21 mouse cellular contexts compared by ENCODE assay signal in the genomic region with DNA sequence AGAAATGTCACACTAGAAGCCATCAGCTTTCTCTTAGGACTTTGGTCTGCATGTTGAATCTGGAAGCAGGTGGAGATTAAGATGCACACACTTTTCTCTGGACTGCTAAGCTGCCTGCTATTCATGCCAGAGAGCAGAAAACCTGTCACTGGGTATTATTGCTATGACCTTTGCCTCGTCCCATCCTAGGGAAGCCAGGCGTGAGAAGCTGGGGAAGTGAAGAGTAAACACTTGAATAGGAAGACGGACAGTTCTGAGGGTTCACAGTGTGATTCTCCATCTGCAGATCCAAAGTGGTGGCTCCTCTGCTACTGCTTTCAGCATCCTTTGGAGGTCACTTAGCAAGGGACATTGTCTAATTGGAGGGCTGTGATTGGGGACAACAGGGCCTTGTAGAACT.
DNase-seq lines count a peak whose midpoint lies in the region; ATAC-seq and TF ChIP-seq lines count a peak whose summit lies in the region.
"Had no signal": no experiment of that assay in that cellular context is flagged by ENCODE, and none has a peak within 500 bp of the region (broad histone marks: within the 10 kb centered on the region; RNA-seq: fewer than 3 reads in every experiment).

No protein-coding gene starts in this region.

- H3K4me2 ChIP-seq in intestine, embryonic 16.5 days (ENCODE audit: low read depth, low read length) = no peak overlapping the region
- no peak overlapping the region for H3K4me2 ChIP-seq in intestine, embryonic 15.5 days (replicated peaks)

- no peak for TF ChIP-seq CTCF in embryonic fibroblast, embryonic 13.5 days (IDR thresholded peaks at IDR 0.05; ENCODE audit: borderline replicate concordance, insufficient read depth, low read length)

- no peaks in the 10 kb centered on the region for H3K27me3 ChIP-seq in intestine, embryonic 16.5 days (replicated peaks; ENCODE audit: control insufficient read depth, insufficient read depth, low read length)
- no peaks in the 10 kb centered on the region for H3K27me3 ChIP-seq in intestine, embryonic 15.5 days (replicated peaks)
- H3K27me3 ChIP-seq: CH12.LX had no signal

- H3K9ac ChIP-seq in intestine, embryonic 16.5 days (ENCODE audit: low read depth, low read length) = no peak overlapping the region
- H3K9ac ChIP-seq in intestine, embryonic 15.5 days = no peak overlapping the region

- no peaks in the 10 kb centered on the region for H3K36me3 ChIP-seq in intestine, embryonic 16.5 days (ENCODE audit: control insufficient read depth, insufficient read depth, low read length)
- no peaks in the 10 kb centered on the region for H3K36me3 ChIP-seq in intestine, embryonic 15.5 days
- H3K36me3 ChIP-seq: G1E had no signal

- peak; percentile 76 for DNase-seq in heart, adult 11 months
- DNase-seq in heart, postnatal 14 days = no peak
- no peak for DNase-seq in adrenal gland, postnatal 14 days
- DNase-seq: adrenal gland, adult 2 months; adrenal gland, adult 8-10 months; adrenal gland, postnatal 10 days; adrenal gland, postnatal 25 days; adrenal gland, postnatal 36 days; B cell, adult 2 months; cerebellum, adult 11 months; cerebellum, adult 11-12 months; cerebellum, adult 18-20 months; cerebellum, adult 2 months had no signal

- ATAC-seq in intestine, embryonic 16.5 days = peak; percentile 50
- ATAC-seq in intestine, embryonic 15.5 days = no peak
- ATAC-seq: activated CD4-positive, CD25-positive, alpha-beta regulatory T cell, adult 4 months; CD4-positive, CD25-positive, alpha-beta regulatory T cell, adult 4 months; Patski had no signal

- intact Hi-C loops in heart, postnatal 14 days (cut with DNase I) = no loop called here

- H3K9me3 ChIP-seq in intestine, embryonic 16.5 days (ENCODE audit: control insufficient read depth, low read length) = no peaks in the 10 kb centered on the region
- no peaks in the 10 kb centered on the region for H3K9me3 ChIP-seq in intestine, embryonic 15.5 days
- H3K9me3 ChIP-seq: G1E had no signal

- H3K27ac ChIP-seq in intestine, embryonic 16.5 days (ENCODE audit: low read length) = no peak overlapping the region
- H3K27ac ChIP-seq in intestine, embryonic 15.5 days = no peak overlapping the region
- H3K27ac ChIP-seq in embryonic fibroblast, embryonic 13.5 days (ENCODE audit: insufficient read depth, low read length) = peak overlapping the region; percentile 96

- no peak overlapping the region for H3K4me3 ChIP-seq in intestine, embryonic 16.5 days (ENCODE audit: low read length)
- H3K4me3 ChIP-seq in intestine, embryonic 15.5 days (replicated peaks) = no peak overlapping the region
- no peak overlapping the region for H3K4me3 ChIP-seq in embryonic fibroblast, embryonic 13.5 days (ENCODE audit: insufficient read depth, low read length)

- 25% methylated on average over 3 of the region's 3 CpGs for WGBS in intestine, embryonic 16.5 days
- WGBS in intestine, embryonic 15.5 days = 24% methylated on average over 3 of the region's 3 CpGs

- H3K4me1 ChIP-seq in intestine, embryonic 16.5 days (ENCODE audit: control insufficient read depth, insufficient read depth, low read length) = no peaks in the 10 kb centered on the region
- H3K4me1 ChIP-seq in intestine, embryonic 15.5 days (replicated peaks) = no peaks in the 10 kb centered on the region
- peaks cover 3% of the 10 kb centered on the region; the same call in 1 of the 2 replicates for H3K4me1 ChIP-seq in embryonic fibroblast, embryonic 13.5 days (ENCODE audit: control insufficient read depth, insufficient read depth, low read length)

- no peak for TF ChIP-seq POLR2A in embryonic fibroblast, embryonic 13.5 days (IDR thresholded peaks at IDR 0.05; ENCODE audit: low read depth, low read length)
